Mouse (Mus musculus) cerebellum, adult 2 months (tissue): ENCODE measurements around the gene Rnf103.

Experiments
- CTCF ChIP-seq: fragments of 200-500 bp; IDR thresholded peaks from 2 replicates; pipeline ENCODE4 v1.5.1; 2011; ENCODE audit warnings: low read depth, mild to moderate bottlenecking, control low read depth, low read length, moderate library complexity, borderline replicate concordance; ENCODE audit not compliant: insufficient read depth
- POLR2A ChIP-seq: fragments of 200-500 bp; IDR thresholded peaks from 2 replicates; pipeline ENCODE4 v1.6.1; 2011; ENCODE audit warnings: low read length, control low read depth, borderline replicate concordance; ENCODE audit not compliant: insufficient read depth

GRCm38 (mm10) chr6:71457956-71458608 lies 35.6 kb upstream of the Rnf103 start:
- TF ChIP-seq CTCF, result no peak
- no peak for TF ChIP-seq POLR2A
